Mouse (Mus musculus) R1 (cell line): ENCODE results near the gene Aplnr.

Source experiments
- DNase-seq: peaks from one replicate; pipeline ENCODE4 v3.0.0-alpha.2; 2018; ENCODE audit warnings: low read depth, low spot score

Gene Aplnr

GRCm38 (mm10) chr2:85136831-85137520 lies 951 bp downstream of the Aplnr start:
- DNase-seq: no peak

- DNase-seq: no peak
These were observed 1.6 kb downstream of the Aplnr start for GRCm38 (mm10) chr2:85137601-85138140.

- no peak for DNase-seq
These were observed 2.1 kb downstream of the Aplnr start for GRCm38 (mm10) chr2:85138143-85138542.

- no peak for DNase-seq
These were observed 3.4 kb downstream of the Aplnr start for GRCm38 (mm10) chr2:85139393-85139792.

- DNase-seq: no peak
These were observed 3.8 kb downstream of the Aplnr start for GRCm38 (mm10) chr2:85139846-85140245.

- DNase-seq: no peak
These were observed 4.8 kb downstream of the Aplnr start for GRCm38 (mm10) chr2:85140833-85141232.

- DNase-seq: no peak
These were observed 8.9 kb downstream of the Aplnr start for GRCm38 (mm10) chr2:85144908-85145307.

- DNase-seq: no peak
These were observed 9.3 kb downstream of the Aplnr start for GRCm38 (mm10) chr2:85145346-85145745.

GRCm38 (mm10) chr2:85147481-85147880 lies 11.5 kb downstream of the Aplnr start:
- no peak for DNase-seq

- no peak for DNase-seq
These were observed 14.3 kb downstream of the Aplnr start for GRCm38 (mm10) chr2:85150373-85150772.

GRCm38 (mm10) chr2:85151233-85151632 lies 15.2 kb downstream of the Aplnr start:
- no peak for DNase-seq

- no peak for DNase-seq
These were observed 19.3 kb downstream of the Aplnr start for GRCm38 (mm10) chr2:85155334-85155733.

GRCm38 (mm10) chr2:85156136-85156535 lies 20.1 kb downstream of the Aplnr start:
- no peak for DNase-seq

GRCm38 (mm10) chr2:85157382-85157781 lies 21.4 kb downstream of the Aplnr start:
- no peak for DNase-seq

GRCm38 (mm10) chr2:85160901-85161637 lies 25.0 kb downstream of the Aplnr start:
- no peak for DNase-seq

GRCm38 (mm10) chr2:85161638-85162093 lies 25.6 kb downstream of the Aplnr start:
- DNase-seq: no peak

- DNase-seq: no peak
These were observed 27.5 kb downstream of the Aplnr start for GRCm38 (mm10) chr2:85163311-85164047.

GRCm38 (mm10) chr2:85167624-85168023 lies 31.6 kb downstream of the Aplnr start:
- no peak for DNase-seq

- no peak for DNase-seq
These were observed 32.3 kb downstream of the Aplnr start for GRCm38 (mm10) chr2:85168327-85168726.

- DNase-seq: no peak
These were observed 36.2 kb downstream of the Aplnr start for GRCm38 (mm10) chr2:85172071-85172762.

- no peak for DNase-seq
These were observed 36.7 kb downstream of the Aplnr start for GRCm38 (mm10) chr2:85172763-85173103.

GRCm38 (mm10) chr2:85173545-85173944 lies 37.5 kb downstream of the Aplnr start:
- no peak for DNase-seq
